Mouse (Mus musculus) liver, embryonic 11.5 days (tissue): ENCODE measurements at regions not wholly inside any gene's neighbourhood (a gene's known extent, or its start where the extent isn't known, plus 50 kb on each side); places are given as distances from the start of the nearest gene placed in this dataset.
"Not testable (repeated sequence)": the region's sequence is repeated elsewhere in the genome, so short reads cannot be mapped to it uniquely, and the experiment has no call there.

Experiments
- ATAC-seq: fragments of 200-750 bp; cut with Nextera tagmentation; replicated peaks from 2 replicates; pipeline ENCODE4 v1.8.0; 2017; ENCODE audit warnings: moderate number of reproducible peaks, mild to moderate bottlenecking, moderate TSS enrichment, moderate library complexity; ENCODE audit not compliant: low FRiP score
- DNase-seq: peaks from one replicate; pipeline ENCODE4 v3.0.0-alpha.2; 2017; ENCODE audit warnings: low spot score
- H3K27ac ChIP-seq: fragments of 300-500 bp; sonication (generic); 2 replicates; pipeline ENCODE4 v1.5.1; 2014; ENCODE audit warnings: mild to moderate bottlenecking, low read depth, low read length, control low read depth
- H3K27me3 ChIP-seq: fragments of 300-500 bp; sonication (generic); replicated peaks from 2 replicates; pipeline ENCODE4 v1.6.1; 2014; ENCODE audit warnings: low read length, mixed read lengths; ENCODE audit not compliant: control insufficient read depth, insufficient read depth
- H3K36me3 ChIP-seq: fragments of 300-500 bp; sonication (generic); 2 replicates; pipeline ENCODE4 v1.6.1; 2014; ENCODE audit warnings: mild to moderate bottlenecking, low read length, moderate library complexity, mixed read lengths; ENCODE audit not compliant: control insufficient read depth, insufficient read depth
- H3K4me1 ChIP-seq: fragments of 300-500 bp; sonication (generic); replicated peaks from 2 replicates; pipeline ENCODE4 v1.6.1; 2014; ENCODE audit warnings: low read length, mixed read lengths; ENCODE audit not compliant: control insufficient read depth, insufficient read depth
- H3K4me2 ChIP-seq: fragments of 300-500 bp; sonication (generic); 2 replicates; pipeline ENCODE4 v1.6.1; 2014; ENCODE audit warnings: mild to moderate bottlenecking, control low read depth, moderate library complexity
- H3K4me3 ChIP-seq: fragments of 300-500 bp; sonication (generic); 2 replicates; pipeline ENCODE4 v1.5.1; 2014; ENCODE audit warnings: low read depth, low read length, control low read depth
- H3K9ac ChIP-seq: fragments of 300-500 bp; sonication (generic); 2 replicates; pipeline ENCODE4 v1.6.1; 2014; ENCODE audit warnings: low read depth, low read length, control low read depth
- H3K9me3 ChIP-seq: fragments of 300-500 bp; sonication (generic); 2 replicates; pipeline ENCODE4 v1.6.1; 2016; ENCODE audit warnings: low read length, inconsistent platforms, mixed read lengths; ENCODE audit not compliant: control insufficient read depth
- WGBS: fragments of 180-500 bp; shearing (Covaris S2); extraction: QIAGEN DNeasy Blood & Tissue Kit; methylation state at CpG from one replicate; pipeline ENCODE4 v1.1.7; 2014; 5-methylcytosine and 5-hydroxymethylcytosine counted together

DNA sequence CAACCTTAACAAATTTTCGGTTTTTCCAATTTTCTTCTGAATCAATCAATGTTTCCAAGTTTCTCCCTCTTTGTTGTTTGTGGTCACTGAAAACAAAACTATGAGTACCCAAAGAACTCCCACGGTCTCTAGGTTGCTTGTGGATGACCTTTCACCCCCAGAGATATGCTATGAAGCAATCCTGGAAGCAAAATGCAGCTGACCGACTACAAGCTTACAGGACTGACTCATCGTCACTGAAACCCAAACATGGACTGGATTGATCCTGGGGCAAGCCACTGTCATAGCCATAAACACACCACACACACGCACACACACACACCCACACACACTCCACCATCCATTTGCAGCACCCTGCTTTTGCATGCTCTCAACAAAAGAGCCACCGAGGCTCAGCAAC lies 134.7 kb upstream of the Fam3c start:
- WGBS = 74% methylated on average over 6 of the region's 6 CpGs
- no peak overlapping the region for H3K4me2 ChIP-seq
- H3K36me3 ChIP-seq = no peaks in the 10 kb centered on the region
- no peak overlapping the region for H3K9ac ChIP-seq
- H3K27me3 ChIP-seq = no peaks in the 10 kb centered on the region
- H3K4me3 ChIP-seq = no peak overlapping the region
- no peaks in the 10 kb centered on the region; the same call in 1 of the 2 replicates for H3K4me1 ChIP-seq
- no peaks in the 10 kb centered on the region for H3K9me3 ChIP-seq
- no peak for DNase-seq
- H3K27ac ChIP-seq = no peak overlapping the region
- no peak for ATAC-seq

DNA sequence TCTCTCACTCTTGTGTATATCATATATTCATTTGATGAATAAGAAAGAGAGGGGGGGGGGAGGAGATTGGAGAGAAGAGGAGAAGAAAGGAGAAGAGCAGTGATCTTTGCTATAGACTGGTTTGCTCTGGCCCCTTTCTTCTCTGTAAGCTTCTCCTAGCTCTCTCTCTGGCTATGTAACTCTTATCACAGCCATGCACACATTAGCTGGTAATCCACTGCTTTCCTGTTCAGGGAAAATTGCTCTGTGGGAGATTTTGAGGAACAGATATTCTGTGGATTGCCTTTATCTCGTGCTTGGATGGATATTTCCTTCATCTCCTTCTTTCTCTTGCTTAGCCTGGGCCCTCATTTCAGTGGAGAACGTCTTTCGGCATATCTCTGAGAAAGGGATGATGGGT lies 131.4 kb upstream of the Fam3c start:
- Histone ChIP-seq H3K36me3 (no peaks in the 10 kb centered on the region), H3K27me3 (no peaks in the 10 kb centered on the region), H3K4me3 (no peak overlapping the region), H3K9me3 (no peaks in the 10 kb centered on the region), H3K9ac (no peak overlapping the region), H3K4me1 (no peaks in the 10 kb centered on the region; the same call in 1 of the 2 replicates), H3K4me2 (no peak overlapping the region), H3K27ac (no peak overlapping the region)
- WGBS = 38% methylated on average over 3 of the region's 3 CpGs
- ATAC-seq = no peak; the same call in 1 of the 2 replicates
- DNase-seq = no peak

DNA sequence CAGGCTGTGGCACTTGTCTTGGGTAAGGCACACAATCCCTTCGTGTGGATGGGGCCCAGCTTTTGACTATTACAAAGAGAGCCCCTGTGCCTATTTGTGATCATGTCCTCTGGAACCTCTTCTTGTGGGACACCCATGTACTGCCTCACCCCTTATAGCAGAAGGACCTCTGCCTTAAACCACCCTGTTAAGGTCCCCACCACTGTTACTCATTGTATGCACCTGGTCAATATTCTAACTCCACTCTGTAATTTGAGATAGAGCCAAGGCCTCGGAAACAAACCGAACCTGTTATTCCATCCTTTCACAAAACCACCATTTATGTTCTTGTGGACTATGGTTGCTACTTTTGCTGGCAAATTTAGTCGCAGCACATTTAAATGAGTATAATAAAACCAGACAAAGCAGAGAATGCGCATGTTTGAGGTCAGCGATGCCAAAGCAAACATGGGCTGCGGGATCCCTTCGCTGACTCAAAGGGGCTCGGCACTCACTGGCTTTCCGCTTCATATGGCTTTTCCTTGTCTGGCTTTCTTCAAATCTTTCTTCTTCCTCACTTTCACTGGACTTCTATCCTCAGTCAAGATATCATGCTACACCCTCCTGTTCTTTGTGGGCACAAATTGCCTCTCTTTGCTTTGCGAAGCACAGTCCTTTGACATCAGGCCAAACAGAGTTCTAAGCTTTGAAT lies 129.9 kb upstream of the Fam3c start:
- H3K27ac ChIP-seq = no peak overlapping the region
- H3K9ac ChIP-seq = no peak overlapping the region
- 86% methylated on average over 11 of the region's 11 CpGs for WGBS
- no peaks in the 10 kb centered on the region for H3K9me3 ChIP-seq
- no peak overlapping the region for H3K4me3 ChIP-seq
- DNase-seq (no peak), ATAC-seq (no peak)
- H3K27me3 ChIP-seq = no peaks in the 10 kb centered on the region
- no peak overlapping the region for H3K4me2 ChIP-seq
- no peaks in the 10 kb centered on the region for H3K36me3 ChIP-seq
- no peaks in the 10 kb centered on the region; the same call in 1 of the 2 replicates for H3K4me1 ChIP-seq

DNA sequence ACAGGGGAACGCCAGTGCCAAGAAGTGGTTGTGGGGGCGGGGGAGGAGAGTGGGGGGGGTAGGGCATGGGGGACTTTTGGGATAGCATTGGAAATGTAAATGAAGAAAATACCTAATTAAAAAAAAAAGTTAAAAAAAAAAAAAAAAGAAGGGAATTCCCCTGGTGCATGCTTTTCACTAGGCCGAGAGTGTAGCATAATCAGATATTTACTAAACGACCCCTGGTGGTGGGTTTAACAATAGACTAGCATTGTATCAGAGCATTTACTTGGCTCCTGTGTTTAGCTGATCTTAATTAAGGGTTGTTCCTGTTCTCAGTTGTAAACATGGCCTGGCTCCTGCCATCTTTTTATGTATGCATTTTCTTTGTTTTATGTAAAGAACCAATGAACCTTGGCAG lies 126.2 kb upstream of the Fam3c start:
- H3K27me3 ChIP-seq, H3K27ac ChIP-seq, H3K4me3 ChIP-seq, H3K4me1 ChIP-seq, H3K9me3 ChIP-seq, DNase-seq, H3K9ac ChIP-seq, H3K4me2 ChIP-seq, ATAC-seq, H3K36me3 ChIP-seq: not testable (repeated sequence)
- WGBS = 85% methylated on average over 4 of the region's 4 CpGs

DNA sequence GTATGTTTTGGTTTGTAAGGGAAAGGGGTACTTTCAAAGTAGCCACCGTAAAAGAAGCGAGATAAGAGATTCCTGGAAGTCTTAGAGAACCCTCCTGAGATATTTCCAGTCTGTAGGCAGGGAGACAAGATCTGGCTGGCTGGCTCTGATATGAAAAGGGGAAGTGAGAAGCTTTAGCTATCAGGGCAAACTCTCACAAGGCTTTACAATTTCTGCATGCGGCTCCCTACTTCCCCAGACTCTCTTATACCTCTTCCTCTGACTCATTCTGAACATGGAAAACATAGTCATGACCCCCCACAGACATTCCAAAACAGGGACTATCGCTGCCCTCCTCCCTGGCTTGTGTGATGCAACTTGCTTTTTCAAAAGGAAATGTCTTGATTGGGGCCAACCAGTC lies 118.6 kb upstream of the Fam3c start:
- 31% methylated on average over 4 of the region's 4 CpGs for WGBS
- Histone ChIP-seq H3K9ac (no peak overlapping the region), H3K27ac (no peak overlapping the region), H3K4me3 (no peak overlapping the region), H3K4me2 (0 out of 2 replicates have a peak overlapping the region, but pooled peaks have one; percentile 9), H3K9me3 (no peaks in the 10 kb centered on the region), H3K36me3 (no peaks in the 10 kb centered on the region), H3K27me3 (no peaks in the 10 kb centered on the region), H3K4me1 (no peaks in the 10 kb centered on the region)
- DNase-seq = no peak
- ATAC-seq = peak; percentile 56; the same call in 1 of the 2 replicates

DNA sequence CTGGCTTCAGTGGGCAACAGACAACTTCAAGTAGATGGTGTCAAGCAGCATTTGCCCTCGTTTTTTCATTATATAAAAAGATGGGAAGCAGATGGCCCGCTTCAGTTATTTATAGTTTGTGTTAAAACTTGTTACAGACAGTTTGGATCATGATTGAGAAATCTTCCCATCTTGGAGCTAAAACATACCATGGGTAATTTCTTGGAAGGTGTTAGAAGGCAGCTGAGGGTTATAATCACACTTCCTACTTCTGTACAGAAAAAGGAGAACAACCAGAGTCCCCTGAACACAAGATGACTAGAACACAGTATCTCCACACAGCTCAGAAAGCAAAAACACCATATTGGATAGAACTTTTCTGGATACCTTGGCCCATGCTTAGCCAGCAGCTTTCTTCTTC lies 118.0 kb upstream of the Fam3c start:
- Histone ChIP-seq H3K4me3 (no peak overlapping the region), H3K9me3 (no peaks in the 10 kb centered on the region), H3K4me2 (no peak overlapping the region), H3K27me3 (no peaks in the 10 kb centered on the region), H3K4me1 (no peaks in the 10 kb centered on the region), H3K9ac (no peak overlapping the region), H3K27ac (no peak overlapping the region), H3K36me3 (no peaks in the 10 kb centered on the region)
- DNase-seq = no peak
- WGBS = 42% methylated on average over 2 of the region's 2 CpGs
- no peak for ATAC-seq

DNA sequence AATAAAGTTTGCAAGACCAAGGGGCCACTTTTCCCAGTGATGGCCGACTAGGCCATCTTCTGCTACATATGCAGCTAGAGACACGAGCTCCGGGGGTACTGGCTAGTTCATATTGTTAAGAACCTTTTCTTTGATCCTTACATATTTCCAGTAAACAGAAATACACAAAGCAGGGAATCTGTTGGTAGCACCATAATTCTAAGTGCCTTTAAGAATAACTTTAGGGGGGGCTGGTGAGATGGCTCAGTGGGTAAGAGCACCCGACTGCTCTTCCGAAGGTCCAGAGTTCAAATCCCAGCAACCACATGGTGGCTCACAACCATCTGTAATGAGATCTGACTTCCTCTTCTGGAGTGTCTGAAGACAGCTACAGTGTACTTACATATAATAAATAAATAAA lies 116.4 kb upstream of the Fam3c start:
- ATAC-seq, H3K9ac ChIP-seq: not testable (repeated sequence)
- WGBS = 85% methylated on average over 5 of the region's 5 CpGs

DNA sequence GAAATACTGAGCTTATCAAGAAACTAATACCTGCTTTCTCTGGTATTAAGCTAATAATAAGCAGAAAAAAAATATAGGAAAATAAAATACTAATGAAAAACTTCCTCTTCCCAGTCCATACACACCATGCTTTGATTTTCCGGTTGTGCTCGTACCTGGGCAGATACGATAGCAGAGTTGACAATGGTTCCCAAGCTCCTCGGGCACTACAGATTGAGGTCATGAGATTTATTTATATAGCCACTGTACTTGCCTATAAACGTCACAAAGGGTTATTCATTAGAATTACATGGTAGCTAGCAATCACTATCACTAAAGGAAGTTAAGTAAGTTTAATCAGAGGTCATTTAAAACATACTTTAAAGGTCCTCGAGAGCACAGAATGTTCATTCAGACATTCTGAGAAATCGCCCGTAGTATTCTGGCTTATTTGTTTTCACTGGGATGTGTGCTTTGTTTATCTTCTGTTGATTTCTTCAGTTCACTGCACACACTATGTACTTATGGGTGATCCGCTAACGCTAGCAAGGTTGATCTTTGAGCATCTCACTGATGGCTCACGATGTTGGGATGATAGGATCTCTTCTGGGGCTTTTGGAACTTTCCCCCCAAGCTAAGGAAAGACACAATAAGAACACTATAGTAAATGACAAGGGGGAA lies 111.4 kb upstream of the Fam3c start:
- ATAC-seq (no peak), DNase-seq (no peak)
- Histone ChIP-seq H3K27me3 (no peaks in the 10 kb centered on the region), H3K4me2 (no peak overlapping the region), H3K4me1 (no peaks in the 10 kb centered on the region), H3K4me3 (no peak overlapping the region), H3K9ac (no peak overlapping the region), H3K36me3 (no peaks in the 10 kb centered on the region), H3K9me3 (no peaks in the 10 kb centered on the region), H3K27ac (no peak overlapping the region)
- WGBS = 80% methylated on average over 11 of the region's 11 CpGs

More for the DNA sequence above, 116.4 kb upstream of the Fam3c start:
- not testable (repeated sequence) for H3K4me3 ChIP-seq, H3K4me2 ChIP-seq, H3K36me3 ChIP-seq, H3K27me3 ChIP-seq, DNase-seq, H3K27ac ChIP-seq, H3K9me3 ChIP-seq, H3K4me1 ChIP-seq

DNA sequence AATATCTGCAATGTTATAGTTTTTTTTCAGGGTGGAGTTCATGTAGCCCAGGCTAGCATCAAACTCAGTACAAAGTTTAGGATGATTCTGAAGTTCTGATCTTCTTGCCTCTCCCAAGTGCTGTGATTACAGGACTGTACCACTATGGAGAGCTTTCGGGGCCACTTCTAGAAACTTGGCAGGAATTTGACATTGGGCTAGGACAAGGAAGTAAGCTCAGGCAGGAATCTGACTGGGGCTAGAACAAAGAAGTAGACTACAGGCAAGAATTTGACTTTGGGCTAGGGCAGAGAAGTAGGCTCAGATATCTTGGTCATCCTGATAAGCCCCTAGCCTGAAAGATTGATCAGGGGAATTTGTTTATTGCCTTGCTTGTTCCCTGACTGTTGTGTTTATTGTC lies 109.9 kb upstream of the Fam3c start:
- Histone ChIP-seq H3K9me3 (no peaks in the 10 kb centered on the region), H3K27me3 (no peaks in the 10 kb centered on the region), H3K4me1 (no peaks in the 10 kb centered on the region), H3K27ac (no peak overlapping the region), H3K4me3 (no peak overlapping the region), H3K9ac (no peak overlapping the region), H3K4me2 (no peak overlapping the region), H3K36me3 (no peaks in the 10 kb centered on the region)
- WGBS = 81% methylated on average over 1 of the region's 1 CpGs
- ATAC-seq = no peak
- DNase-seq = no peak
